Mouse (Mus musculus): Measurements from ENCODE around the gene Olfr1124.

- TF ChIP-seq CTCF (IDR thresholded peaks at IDR 0.05; ENCODE audit: borderline replicate concordance, insufficient read depth, low read length) (no peak), POLR2A (IDR thresholded peaks at IDR 0.05; ENCODE audit: low read depth, low read length) (no peak)
Observed at GRCm38 (mm10) chr2:87481158-87481557, 51.1 kb downstream of the Olfr1124 start.
